Mouse (Mus musculus) gonadal fat pad, adult 2 months (tissue): Measurements from ENCODE around the gene Selenon. TPM values are rescaled to one million over a fixed set of nuclear protein-coding genes. Genes with fewer than 3 reads are reported as not detected.

Experiments
- DNase-seq: peaks from one replicate; pipeline ENCODE4 v3.0.0-alpha.2; 2012; ENCODE audit warnings: low read depth
- polyA plus RNA-seq: library from polyadenylated mRNA; depleted of rRNA; stranded (reverse); fragments of >200 nt; gene quantifications from 2 replicates; pipeline ENCODE4 v1.2.3, GENCODE M21; 2012; rRNA removed

The Selenon gene
- 20.1 and 22.9 TPM in 2 replicates for polyA plus RNA-seq

DNA sequence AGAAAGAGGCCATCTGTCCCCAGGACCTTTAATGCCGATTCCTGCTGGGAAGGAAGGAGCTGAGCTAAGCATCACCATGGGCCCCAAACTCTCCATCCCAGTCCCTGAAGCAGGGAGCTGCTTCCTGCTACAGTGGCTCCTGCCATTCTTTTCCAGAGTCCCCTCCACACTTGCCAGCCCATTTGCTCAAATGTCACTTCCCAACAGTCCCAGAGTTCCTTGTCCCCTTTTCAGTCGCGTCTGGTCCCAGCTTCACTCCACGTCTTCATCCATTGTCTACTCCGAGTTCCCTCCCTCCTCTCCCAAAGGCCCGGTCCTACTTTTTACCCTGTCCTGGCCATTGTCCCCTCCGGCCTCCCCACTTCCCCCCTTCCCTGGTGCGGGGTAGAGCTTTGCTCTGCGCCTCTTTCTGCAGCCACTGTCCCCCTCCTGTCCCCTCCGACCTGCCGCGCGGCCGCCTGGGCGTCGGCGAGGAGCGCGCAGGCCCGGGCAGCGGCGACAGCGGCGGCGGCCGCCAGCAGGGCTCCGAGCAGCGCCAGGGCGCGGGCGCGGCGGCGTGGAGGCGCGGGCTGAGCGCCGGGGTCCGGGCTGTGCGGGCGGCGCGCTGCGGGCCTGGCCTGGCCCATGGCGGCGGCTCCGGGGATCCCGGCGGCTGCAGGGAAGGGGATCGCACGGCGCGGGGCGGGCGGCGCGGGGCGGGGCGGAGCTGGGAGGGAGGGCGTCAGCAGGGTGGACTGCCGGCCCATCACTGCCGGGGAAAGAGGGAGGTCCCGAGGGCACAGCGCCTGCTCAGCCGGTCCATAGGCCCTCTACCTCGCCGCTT, at the start of gene Selenon:
Gene Selenon (minus strand): TSS at position 673 of the 823 bp plus-strand sequence.
- no peak for DNase-seq

DNA sequence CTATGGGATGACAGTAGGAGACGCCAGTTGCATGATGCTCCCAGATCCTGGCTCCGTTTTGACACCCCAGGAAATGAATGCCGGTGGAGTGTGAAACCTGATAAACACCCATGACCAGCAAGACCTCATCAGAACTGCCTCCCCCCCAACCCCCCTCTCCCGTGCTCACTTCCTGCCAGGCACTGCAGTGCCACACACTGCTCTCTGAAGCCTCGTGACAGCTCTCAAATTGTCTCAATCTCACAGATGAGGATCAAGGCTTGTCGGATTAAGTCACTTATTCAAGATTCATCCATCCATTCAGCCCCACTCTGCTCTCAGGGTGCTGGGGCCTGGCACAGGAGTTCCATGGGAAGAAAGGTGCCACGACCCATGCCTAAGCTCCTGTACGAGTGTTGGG, 49.4 kb upstream of the Selenon start:
- no peak for DNase-seq

DNA sequence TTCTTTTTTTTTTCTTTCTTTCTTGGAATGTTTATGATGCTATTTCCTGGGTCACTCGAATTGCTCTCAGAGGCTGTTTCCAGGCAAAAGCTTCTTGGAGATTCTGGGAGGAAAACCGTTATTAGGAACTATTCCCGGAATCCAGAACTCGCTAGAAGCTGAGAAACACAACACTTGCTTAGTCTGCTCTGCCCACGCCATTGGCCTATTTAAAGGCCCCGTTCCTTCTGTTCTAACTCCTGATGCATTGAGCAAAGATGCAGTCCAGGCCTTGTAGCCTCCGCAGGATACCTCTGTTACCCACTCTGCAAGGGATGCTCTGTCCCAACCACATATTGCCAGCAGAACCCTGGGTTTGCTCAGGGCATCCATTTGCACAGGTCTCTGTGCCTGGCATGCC, 48.8 kb upstream of the Selenon start:
- no peak for DNase-seq

DNA sequence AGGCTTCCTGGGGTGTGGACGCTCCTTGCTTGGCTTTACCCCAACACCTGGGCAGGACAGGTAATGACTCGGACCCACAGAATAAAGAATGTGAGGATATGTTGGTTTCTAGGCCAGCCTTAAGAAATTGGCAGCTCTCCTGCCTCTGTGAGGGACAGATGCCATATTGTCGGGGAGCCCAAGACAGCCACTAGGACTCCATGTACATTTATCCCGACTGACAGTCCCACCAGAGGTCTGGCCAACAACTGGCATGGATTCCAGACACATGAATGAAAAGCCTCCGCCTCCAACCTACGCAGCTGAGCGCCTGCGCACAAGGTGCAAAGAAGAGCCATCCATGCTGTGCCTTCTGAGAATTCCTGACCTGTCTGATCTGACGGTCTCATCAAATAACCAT, 48.1 kb upstream of the Selenon start:
- no peak for DNase-seq

DNA sequence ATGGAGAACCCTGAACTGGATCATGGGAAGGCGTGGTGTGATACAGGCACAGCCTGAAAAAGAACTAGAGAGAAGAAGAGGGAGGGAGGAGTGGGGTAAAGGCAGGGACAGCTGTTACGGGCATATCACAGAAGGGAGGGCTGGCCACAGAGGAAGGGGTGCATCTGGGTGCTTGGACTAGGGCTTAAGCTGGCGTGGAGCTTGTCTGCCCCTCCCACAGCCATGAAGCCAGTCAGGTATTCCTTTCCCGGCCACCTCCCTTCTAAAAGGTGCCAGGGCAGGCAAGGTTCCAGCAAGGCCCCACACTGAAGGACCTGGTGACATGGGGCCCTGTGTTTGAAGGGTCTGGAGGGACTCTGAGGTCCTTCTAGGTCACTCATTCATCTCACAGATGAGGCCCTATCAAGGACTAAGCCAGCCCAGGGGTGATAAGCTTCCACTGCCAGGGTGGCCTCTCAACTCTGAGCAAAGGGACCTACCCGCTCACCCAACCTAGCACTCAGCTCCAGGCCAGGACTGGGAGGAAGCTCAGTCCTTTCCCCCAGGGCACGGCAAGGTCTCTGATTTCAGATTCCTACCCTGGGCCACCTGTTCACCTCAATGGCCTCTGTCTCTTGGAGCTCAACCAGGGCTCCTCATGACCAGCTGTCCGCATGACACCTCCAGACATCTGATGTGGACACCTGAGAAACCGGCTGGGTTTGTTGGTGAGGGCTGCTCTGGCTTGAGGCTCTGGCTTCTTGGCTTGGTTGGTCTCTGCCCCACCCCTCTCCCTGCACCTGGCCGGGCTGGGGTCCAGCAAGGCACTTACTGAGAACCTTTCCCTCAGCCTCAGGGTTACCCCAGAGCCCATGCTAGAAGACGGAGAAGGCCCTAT, 45.1 kb upstream of the Selenon start:
- DNase-seq = peak; percentile 20

DNA sequence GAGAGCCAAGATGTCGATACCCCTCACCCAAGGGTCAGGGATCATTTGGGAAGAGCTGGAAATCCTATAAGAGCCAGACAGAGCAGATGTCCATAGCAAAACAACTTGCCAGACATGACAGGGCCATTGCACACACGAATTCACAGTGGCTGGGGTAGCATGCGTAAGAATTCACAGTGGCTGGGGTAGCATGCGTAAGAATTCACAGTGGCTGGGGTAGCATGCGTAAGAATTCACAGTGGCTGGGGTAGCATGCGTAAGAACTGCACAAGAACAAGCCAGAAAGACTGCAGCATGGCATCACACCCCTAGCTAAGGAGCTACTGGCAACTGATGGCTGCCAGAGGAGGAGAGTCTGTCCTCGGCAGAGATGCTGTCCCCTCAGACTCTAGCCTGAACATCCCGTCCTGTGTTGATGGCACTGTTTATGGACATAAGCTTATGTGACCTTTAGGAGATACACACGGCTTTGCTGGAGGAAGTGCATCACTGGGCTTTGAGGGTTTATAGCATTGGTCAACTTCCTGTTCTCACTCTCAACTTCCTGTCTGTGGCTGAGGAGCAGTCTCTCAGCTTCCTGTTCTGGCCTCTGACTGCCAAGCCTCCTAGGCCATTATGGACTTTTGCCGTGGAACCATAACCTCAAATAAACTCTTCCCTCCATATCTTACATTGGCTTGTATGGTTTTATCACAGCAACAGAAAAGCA, 42.9 kb upstream of the Selenon start:
- DNase-seq = no peak

DNA sequence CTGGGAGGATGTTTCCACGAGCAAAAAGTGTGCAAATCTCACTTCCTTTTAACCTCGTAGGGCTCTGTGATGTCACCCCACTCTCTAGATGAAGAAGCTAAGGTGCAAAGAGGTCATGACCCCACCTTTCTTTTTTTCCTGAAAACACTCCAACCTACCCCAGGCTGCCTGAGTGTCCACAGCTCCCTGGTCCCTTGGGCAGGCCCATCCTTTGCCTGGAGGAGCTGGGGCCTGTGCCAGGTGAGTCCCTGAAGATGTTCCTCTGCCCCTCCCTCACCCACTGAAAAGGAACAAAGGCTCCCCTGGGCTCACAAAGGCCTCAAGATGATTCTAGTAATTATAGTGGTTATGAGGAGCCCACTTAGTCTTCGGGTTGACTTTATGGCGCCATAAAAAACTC, 40.5 kb upstream of the Selenon start:
- DNase-seq = no peak

DNA sequence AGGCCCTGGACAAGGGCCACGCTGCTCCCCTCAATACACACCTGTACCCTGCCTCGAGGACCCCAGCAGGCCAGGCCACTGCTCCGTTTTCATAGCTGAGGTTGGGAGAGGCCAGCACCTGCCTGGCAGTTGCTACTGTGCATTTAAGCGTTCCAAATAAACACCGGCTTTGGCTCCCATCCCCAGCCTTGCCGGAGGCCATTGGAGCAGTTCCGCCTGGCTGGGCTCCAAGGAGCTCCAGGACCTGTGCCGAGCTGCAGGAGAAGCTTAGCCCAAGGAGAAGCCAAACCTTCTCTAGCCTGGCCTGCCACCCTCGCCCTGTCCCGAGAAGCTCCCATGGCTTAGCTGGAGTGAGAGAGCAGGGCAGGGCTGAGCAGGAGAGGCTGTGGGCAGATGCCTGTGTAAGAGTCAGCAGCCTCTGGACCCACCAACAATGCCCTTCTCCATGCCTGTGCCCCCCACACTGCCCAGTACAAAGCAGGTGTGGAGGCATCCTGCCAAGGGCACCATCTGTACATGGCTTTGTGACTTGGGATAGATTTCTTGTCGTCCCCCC, 39.6 kb upstream of the Selenon start:
- DNase-seq = peak; percentile 16

DNA sequence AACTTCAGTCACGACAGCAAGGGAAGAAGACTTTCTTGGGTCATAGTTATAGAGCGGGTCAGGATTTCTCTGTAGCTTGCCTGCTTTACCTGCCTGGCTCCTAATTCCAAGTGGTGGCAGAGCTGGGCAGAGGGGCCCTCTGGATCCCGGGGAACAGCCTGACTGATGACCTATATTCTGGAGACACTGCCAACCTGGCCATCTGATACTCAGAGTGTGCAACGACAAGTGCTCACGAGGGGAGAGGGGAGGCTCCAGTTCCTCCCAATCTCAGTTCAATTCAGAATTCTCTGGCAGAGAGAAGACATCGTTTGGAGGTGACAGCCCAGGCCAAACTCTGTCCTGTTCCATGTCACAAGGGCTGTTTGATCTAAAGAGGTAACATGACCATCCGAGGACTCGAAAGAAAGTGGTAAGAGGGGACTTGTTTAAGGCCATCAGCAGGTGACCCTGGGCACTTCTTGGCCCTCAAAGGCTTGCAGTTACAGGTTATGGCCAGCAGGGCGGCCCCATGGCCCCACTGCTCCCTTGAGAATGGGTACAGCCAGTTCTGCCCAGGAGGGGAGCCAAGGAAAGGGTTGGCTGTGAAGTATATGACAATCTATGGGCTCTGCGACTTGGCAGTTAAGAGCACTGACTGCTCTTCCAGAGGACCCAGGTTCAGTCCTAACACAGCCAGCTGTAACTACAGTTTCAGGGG, 38.4 kb upstream of the Selenon start:
- no peak for DNase-seq

DNA sequence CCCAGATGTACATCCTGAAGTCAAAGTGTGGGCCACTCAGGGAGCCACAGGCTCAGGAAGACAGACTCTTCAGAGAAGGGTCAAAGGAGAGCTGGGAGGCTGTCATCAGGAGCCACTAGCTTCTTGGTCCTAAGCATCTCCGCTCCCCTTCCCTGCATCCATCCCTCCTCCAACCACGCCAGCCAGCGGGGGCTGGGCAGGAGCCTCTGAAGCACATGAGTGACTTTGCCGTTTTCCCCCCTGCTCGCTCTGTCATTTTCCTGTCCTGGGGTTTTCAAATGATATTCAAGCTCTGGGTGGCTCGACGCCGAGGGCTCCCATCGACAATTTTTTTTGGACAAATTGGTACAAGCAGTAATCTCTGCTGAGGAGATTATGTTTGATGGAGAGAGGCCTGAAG, 37.8 kb upstream of the Selenon start:
- DNase-seq = no peak

DNA sequence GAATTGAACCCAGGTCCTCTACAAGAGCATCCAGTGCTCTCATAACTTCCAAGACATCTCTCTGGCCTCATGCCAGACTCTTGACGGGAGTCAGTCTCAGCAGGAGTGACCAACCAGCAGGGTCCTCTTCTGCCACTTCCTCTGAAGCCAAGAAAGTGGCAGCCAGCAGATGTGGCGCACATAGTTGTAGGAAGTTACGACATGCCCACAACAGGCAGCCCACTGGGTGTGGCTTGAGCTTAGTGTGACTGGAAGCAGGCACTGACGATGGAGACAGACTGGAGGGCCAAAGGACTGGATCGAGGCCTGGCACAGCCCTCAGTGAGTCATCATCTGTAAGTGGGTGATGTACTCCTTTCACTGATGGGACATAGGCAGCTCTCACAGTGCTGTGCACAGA, 37.0 kb upstream of the Selenon start:
- DNase-seq = no peak

DNA sequence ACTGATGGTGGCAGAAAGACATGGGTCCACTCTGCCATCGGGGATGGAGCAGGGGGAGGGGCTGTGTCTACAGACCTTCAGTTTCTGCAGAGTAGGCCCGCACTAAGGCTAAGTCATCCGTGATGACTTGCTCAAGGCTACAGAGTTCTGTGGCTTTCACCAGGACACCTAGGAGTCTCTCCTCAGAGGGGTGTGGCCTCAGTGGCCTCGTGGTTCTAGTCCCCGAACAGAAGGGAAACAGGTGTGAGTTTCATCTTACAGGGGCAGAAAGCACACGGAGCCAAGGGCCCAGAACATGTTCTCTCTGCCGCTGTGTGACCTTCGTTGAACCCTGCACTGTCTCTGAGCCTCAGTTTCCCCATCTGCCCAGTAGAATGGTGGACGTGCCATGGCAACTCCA, 36.3 kb upstream of the Selenon start:
- DNase-seq = no peak

DNA sequence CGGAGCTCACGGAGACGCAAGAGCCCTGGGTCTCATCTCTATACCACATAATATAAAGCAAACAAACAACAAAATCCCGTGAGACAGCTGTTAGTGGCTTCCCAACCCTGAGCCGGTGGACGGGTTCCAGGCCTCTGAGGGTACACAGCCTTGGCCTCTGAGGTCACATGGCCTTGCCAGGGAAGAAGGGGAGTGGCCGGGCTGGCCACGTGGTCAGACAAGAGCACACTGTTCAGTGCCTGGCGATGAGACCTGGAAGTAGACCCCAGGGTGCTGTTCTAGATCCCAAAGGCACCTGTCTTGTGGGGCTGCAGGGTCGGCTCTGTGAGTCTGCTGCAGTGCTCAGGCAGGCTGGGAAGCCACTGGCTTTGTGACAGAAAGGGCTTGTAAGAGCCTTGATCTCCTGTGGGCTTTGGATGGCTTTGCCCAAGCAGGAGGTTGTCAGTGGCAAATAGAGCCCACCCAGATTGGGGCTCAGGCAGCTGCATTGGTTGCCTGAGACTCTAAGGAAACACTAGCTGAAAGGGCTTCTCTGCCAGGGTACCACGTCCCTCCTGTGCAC, 35.8 kb upstream of the Selenon start:
- no peak for DNase-seq

DNA sequence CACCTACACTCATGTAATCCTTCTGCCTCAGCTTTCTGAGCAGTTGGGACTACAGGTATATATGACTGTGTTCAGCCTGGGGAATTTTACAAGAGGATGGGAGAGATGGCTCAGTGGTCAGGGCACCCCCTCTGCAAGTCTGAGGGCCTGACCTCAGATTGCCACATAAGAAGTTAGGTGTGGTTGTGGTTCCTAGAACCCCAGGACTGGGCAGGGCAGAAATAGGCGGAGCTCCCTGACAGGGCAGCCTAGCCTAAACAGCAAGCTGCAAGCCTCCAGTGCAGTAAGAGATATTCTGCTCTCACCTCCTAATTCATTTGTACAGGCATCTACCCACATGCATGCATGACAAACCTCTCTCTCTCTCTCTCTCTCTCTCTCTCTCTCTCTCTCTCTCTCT, 34.7 kb upstream of the Selenon start:
- DNase-seq = no peak

DNA sequence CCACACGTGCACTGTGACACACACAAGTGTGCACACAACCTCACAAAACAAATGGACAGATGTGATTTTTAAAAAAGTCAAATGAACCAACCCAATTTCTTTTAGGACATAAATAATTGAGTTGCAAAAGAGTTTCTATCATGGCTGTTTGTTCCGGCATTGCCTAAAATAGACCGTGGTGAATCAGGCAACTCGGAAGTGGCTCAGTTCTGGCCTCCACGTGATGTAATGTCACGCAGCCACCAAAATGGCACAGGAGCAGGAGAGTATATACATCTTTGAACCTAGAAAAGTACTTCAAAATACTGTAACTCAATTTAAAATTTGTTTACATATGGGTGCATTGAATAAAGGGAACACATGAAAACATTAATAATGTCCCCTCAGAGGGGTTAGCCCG, 34.2 kb upstream of the Selenon start:
- no peak for DNase-seq

DNA sequence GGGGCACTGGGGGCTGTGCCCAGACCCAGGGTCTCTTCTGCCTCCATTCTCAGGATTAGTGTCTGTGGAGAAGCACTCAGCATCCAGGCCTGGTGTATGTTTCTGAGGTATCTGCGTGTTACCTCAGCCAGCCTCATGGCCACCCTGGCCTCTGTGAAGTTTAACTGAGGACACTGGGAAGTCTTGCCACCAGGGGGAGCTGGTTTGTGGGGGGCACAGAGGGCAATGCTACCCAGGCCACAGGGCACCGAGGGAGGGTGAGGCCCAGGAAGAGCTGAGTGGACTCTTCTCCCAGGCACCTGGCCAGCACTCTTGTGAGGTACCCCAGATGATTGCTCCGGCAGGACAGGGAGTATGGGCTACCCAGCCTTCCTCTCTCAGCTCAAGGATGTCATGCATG, 31.5 kb upstream of the Selenon start:
- no peak for DNase-seq

DNA sequence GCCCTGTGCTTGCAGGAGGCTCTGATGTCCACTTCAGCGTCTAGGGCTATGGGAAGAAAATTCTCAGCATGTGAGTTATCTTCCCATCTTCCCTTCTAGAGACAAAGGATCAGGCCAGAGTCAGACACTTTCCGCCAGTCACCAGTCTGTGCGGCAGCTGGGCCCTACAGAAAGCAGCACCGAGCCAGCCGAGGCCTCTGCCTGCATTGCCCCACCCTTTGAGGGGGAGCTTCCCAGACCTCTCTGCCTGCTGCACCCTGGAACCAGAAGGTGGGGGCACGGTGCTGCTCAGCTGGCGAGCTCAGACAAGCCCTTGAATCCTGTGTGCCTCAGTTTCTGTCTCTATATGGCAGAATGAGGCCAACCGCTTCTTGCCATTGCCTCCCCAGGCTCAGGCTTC, 29.4 kb upstream of the Selenon start:
- DNase-seq = no peak

DNA sequence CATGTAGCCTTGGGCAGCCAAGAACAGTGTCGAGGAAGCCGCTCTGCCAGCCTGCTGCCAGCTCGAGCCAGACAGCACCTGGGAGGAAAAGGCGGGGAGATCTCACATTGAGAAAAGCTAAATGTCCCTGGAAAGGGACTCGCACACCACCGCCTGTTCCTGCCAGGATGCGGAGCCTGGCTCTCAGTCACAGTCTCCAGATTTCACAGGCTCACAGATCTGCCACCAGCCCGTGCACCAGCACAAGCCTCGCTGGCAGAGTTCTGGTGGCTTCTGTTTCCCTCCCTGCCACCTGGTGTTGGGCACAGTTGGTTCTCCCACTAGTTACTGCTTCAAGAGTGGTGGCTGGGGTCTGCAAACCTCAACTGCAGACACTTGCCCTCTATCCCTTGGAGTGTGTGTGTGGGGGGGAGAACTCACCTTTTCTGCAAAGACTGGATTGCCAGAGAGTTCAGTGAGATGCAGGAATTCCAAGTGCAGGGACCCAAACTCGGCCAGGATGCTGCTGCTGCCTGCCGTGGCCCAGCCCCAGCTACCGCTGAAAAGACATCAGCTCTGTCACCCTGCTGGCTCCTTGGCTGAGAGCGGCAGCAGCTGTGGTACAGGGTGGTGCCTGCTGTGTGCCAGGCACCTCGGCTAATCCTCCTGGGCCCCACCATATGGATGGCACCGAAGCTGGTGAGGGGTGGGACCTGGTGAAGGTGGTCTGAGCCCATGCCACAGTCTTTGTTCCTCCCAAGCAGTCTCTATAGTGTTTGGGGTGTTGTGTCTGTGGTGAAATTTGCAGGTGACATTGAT, 28.6 kb upstream of the Selenon start:
- no peak for DNase-seq

DNA sequence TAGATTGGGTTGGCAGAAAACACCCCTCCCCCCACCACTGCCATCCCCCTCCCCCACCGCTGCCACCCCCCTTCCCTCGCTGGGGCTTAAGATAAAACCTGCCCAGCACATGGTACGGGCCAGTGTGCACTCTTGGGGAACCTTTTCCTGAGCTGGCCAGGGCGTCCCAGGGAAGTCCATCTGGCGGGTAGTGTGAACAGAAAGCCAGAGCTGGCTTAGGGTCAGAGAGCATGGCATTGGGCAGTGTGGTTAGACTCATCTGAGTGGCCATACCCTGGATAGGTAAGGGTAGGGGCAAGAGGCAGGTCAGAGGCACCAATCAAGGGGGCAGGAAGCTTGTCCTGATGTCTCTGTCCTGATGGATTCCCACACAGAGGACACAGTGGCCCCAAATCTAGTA, 27.7 kb upstream of the Selenon start:
- no peak for DNase-seq

DNA sequence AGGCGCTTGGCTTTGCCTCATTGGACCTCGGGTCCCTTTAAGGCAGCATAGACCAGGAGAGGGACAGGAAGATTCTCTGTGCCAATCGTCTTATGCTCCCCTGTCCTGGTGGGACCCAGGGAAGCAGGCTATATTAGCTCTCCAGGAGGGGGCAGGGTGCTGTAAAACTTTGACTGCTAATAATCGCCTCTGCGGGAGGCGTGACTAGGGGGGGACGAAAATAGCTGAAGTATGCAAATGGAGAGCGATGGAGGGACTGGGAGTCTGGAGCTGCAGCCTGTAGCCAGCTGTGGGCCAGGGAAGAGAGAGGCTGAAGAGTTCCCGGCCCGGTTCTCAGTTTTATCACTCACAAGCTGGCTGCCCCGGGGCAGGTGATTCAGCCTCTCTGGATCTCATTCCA, 27.2 kb upstream of the Selenon start:
- no peak for DNase-seq
